Mouse (Mus musculus) adrenal gland (tissue): ENCODE data around the gene Moap1.

ENCODE experiments used
- intact Hi-C: fragments of 180-260 bp; cut with DNase I; formaldehyde crosslinking; loops from one replicate; pipeline ENCODE4 v1.15.1; 2025

Moap1 gene

DNA sequence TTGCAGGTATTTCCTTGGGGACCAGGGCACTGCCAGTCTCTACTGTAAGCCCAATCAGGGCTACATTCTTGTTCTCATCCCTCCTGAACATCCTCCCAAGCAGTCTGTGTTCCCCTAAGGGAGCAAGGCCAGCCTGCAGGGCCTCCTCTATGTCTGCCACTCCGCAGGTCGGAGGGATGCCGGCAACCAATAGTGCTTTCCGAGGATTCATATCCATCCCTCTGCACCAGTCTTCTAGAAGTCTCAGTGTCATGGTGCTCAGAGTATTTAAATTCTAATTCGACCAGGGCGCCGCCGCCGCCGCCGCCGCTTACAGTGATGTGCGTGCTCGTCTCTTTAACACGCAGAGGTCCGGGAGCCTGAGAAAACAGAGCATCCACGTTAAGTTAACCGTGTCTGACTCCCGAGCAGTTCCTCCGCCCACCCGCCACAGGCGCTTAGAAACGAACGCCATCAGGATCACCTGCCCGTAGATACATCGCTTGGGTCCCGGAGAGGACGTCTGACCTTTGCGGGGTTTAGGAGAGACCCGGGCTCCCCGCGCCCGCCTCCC, 349 bp downstream of the Moap1 start:
- intact Hi-C loops = loop anchor here (10.0 kb wide), 1 partner anchor 322 kb away; no protein-coding TSS in a partner anchor

DNA sequence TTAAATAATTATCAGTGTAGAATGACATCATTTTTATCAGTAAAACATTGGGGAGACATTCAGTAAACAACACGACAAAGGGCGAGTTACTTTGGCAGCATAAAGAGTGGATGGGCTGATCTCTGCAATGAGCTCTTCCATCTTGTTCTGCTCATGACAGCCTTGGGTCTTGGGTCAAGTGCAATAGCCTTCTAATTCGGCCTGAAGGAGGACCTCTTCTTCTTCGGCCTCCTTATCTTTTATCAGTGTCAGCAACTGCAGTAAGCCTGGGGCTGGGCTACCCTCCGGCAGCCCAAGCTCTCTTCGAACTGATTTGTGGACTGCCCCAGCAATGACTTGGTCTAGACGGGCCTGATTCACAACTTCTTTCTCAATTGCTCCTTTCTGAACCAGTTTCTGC, 1.4 kb downstream of the Moap1 start:
- intact Hi-C loops = loop anchor here (10.0 kb wide), 1 partner anchor 323 kb away; no protein-coding TSS in a partner anchor

DNA sequence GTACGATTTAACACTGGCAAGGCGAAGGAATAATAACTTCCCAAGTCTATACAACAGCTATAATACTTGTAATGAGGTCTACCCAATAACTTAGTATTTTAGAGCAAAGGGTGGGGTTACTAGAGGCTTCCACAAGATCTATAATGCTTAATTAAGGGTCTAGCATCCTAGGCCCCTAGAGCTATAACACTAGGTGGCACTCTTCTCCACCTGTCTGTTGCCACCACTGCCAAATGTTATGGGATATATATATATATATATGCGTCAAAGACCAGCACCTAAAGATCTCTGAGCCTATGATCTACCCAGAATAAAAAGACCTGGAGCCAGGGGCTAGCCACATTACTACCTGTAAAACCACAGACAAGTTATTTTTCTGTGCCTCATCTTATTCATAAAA, 3.2 kb downstream of the Moap1 start:
- intact Hi-C loops = loop anchor here (2.0 to 10.0 kb wide), 2 partner anchors 17 to 325 kb away; partner anchors contain the start of genes Gm28051, Gon7 and Ubr7

DNA sequence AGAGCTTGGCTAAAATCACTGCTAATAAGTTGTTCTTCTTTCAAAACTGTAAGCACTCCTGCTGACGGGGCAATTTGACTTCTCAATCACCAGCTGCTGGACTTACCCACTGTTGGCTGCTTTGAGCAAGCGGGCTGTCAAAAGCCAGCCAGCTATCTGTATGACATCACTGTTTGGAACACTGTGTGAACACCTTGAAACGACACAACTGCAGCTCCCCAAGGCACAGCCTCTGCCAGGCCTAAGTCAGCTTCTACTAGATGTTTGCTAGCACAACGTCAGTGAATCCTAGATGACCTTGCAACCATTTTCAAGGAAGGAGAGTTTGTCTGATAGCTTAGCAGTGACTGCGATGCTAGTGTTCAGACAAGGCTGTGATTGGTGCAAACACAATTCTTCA, 4.4 kb downstream of the Moap1 start:
- intact Hi-C loops = no loop called here

DNA sequence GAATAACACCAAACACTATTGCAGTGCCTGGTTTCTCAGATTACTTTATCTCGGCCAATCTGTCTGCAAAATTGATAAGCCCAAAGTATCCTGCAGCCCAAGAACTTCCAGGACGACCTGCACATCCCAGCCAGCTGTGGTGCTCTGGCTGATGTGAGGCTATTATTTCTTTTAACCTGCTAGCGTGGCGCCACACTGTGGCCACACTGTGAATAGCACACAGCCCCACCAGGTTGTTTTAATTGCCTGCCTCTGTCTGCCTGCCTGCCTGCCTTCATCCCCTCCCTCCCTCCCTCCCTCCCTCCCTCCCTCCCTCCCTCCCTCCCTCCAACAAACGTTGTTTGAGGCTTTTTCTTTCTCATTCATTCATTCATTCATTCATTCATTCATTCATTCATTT, 10.1 kb downstream of the Moap1 start:
- intact Hi-C loops = no loop called here

DNA sequence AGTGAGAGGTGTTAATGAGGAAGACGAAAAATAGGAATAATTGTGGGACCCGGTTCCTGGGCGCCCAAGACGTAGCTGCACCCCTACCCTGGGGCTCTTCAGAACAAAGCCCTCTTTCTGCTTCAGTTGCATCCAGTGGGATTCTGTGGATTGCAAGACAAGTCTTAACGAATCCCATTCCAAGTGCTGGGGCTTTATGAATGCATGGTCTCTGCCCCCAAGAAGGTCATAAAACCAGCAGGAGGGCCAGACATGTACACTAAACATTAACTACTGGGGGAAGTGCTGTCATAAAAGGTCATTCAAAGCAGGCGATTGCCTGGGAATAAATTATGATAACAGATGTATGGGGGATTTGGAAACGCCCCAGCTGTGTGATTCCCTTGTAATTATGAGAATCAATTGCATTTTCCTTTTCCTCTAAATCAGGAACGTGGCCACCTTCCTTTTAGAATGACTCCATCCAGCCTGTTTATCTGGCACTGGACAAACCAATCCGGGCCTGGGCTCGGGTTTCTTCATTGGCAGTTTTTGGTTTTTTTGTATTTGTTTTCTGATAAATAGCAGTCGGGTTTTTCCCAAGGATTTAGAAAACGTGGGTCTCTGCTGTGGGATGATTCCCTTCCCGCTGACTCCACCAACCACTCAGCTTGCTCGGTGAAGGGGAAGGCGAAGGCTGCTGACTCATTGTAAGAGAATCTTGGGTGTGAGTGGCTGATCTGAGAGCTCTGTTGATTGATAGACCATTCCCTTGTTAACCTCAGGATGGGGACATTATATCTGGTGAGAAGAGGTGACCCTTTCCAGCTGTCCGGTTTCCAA, 12.5 kb downstream of the Moap1 start:
- intact Hi-C loops = no loop called here

DNA sequence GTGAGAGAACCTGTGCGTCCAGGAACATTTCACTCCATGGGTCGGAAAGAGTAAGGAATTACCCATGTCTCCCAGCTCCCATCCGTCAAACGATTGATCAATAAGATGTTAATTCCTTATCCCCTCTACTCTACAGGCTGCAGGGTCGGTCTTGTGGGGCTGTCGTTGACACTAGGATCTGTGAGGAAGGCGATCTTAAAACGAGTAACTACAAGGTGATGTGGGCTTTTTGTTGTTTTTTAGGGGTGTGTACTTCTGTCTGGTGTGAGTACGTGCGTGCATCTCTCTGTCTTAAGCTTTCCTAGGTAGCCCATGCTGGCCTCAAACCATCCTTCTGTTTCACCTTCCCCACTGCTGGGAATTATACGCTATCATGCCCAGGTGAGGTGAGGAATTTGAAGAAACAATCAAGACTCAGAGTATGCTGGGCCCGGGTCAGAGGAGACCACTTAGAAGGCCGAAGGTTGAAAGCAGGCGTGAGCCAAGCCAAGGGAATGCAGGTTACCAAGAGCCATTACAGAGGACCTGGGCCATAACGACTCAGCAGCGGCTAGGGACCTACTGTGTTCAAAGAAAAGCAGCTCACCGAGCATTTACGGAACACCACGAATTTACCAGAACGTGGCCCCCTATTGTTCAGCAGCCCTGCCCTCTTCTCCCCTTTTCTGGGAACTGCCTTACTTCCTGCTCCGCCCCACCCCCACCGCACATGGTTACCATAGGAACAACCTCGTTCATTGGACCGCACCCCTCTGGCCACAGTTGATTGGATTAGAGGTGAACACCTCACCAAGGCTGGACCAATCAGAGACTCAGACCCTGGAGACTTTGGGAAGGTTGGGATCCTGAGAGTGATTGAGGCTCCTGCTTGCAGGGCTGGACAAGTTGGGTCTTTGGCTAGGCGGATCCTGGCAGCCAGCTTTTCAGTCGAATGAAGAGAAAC, 13.3 kb downstream of the Moap1 start:
- intact Hi-C loops = no loop called here

DNA sequence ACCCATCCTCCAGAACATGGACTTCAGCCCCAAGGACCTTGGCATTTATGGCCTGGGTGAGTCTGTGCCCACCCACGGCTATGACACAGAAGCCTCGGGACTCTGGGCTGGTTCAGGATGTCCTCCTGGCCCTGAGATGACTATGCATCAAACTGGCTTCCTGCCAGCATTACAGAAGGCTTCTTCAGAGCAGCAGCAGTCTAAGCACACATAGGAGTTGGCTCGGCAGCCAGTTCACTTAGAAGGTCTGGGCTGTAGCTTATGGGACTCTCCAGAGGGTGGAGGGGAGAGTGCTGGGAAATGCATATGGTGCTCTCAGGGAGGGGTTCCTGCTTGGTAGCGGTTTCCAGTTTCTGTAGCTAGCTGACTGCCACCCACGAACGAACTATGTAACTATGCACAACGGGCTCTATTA, 17.7 kb downstream of the Moap1 start:
- intact Hi-C loops = no loop called here

DNA sequence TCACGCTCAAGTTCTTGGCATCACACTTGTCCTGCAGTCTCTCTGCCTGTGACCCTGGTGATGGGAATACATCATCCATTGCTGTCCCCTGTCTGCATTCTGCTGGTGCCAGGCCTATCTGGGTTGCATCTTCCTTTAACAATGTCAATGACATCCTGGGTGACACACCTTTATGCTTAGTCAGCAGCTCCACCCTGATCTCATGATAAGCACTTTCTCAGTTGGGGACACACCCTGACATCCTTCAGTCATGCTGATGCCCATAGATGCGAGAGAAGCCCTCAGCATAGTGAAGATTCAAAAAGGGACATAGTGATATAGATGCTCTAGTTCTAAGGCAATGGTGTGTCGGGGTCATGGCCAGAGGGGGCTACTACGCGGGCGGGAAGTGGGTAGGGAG, 18.3 kb downstream of the Moap1 start:
- intact Hi-C loops = no loop called here

DNA sequence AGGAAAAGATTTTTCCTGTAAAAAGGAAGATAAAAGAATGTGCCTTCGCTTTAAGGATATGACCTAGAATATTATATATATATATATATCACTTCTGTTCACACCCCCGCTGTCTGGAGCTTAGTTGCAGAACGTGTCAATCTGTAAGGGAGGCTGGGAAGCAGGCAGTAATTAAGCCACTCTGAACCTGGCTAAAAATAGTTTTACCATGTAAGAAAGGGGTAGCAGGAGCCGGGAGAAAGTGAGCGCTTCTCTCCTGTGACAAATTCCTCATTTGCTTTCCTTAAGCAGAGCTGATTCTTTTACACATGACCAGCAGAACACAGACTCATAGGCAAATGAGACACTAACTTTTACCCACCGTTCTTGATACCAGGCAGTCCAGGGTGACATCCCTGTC, 19.6 kb downstream of the Moap1 start:
- intact Hi-C loops = no loop called here

DNA sequence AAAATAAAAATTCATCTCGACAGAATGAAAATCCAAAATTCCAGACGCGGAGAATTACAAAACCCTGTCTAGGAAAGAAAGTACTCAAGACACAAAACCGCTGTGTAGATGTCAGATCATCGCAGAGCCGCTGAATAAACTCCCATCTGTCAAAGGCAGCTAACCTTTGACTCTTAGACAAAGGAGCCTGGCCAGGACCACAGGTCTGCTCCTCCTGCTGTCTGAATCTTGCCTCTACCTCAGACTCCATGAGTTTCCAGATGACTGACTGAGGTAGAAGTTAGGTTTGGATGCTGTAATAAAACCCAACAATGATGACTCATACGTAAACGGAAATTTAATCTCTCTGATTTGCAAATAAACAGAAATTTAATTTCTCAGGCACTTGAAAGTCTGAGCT, 20.5 kb downstream of the Moap1 start:
- intact Hi-C loops = no loop called here

DNA sequence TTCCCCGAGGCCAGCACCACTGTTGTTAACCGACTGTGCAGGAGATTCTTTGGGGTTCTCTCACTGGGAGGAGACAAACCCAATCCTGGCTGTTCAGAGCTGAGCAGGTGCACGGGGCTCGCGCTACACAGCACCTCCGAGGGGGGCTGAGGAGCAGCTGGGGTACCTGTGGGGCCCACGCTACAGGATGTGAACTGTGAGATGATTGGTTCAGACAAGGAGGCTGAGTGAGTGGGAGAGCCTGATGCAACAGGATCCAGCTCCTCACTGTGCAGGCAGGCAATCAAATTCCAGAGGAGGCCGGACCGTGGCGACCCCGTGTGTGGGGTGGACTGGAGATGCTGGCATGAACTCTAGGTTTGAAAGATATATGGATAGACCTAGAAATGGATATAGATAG, 21.0 kb downstream of the Moap1 start:
- intact Hi-C loops = no loop called here

DNA sequence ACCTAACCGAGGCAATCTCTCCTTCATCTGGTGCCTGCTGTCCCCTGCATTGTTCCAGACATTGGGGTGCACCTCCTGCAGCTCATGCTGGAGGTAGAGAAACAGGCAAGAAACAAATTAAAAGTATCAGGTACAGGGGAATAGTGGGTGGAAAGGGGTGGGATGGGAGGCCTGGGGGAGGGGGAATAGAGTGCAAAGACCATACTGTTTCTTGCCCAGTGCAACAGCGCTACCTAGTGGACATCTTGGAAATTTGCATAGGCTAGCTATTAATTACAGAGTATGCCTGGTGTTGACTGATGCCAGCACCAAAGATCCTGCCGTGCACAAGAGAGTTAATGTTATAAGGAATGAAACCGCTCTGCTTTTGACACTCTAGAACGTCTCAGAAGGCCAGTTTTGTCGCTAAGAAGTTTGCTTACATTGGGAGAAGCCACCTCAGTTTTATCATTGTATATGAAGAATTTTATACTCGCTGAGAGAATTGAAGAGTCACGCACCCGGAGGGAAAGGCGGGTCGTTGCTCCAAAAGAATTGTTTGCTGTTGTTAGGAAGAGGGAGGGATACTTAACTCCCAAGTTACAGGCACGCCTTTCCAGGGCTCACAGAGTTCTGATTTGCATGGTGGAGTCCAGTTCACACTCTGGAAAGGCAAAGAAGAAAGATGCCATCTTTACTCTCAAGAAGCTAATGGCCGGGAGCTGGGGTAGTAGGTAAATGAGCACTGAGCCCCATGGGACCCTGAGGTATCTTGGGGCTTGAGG, 23.7 kb downstream of the Moap1 start:
- intact Hi-C loops = loop anchor here (2.0 kb wide), 1 partner anchor 141 kb away; no protein-coding TSS in a partner anchor

DNA sequence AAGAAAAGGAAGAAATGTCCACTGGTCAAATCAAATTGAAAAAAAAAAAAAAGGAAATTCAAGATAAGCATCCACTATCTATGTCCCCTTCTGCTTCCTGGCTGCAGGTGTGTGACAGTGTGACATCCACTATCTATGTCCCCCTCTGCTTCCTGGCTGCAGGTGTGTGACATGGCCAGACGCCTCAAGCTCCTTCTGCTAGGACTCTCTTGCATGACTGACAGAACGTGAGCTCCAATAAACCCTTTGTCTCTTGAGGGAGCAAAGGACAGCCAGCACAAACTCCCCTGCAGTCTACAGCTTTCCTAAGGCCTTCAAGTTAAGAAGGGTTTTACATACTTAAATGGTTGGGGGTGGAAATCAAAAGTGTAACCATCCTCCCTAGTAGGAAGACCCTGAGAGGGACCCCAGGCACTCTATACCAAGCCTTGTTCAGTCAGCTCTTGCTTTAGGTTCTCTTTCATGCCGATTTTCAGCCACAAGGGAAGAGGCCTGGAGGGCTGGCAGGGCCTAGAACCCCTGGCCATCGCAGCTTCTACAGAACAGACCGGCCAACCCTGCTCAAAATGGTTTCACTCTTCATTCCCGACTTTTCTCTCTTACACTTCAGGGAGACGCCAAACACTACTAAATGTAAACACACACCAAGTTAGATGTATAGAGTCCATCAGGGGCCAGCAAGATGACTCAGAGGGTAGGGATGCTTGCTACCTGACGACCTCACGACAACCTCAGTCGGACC, 28.6 kb downstream of the Moap1 start:
- intact Hi-C loops = loop anchor here (5.0 kb wide), 1 partner anchor 193 kb away; no protein-coding TSS in a partner anchor

DNA sequence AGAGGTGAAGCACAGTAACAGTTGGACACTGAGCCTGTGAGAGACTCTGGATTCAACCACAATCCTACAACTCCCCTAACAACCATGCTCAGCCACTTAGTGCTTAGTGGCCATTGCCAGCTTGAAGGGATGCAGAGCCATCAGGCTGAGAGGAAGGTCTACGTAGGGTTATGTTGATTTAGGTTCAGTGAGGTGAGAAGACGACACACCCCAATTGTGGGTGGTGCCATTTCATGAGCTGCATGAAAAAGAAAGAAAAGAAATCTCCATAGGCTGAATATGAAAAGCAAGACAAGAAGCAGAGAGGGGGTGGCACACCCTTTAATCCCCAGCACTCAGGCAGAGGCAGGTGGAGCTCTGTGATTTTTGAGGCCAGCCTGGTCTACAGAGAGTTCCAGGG, 29.3 kb downstream of the Moap1 start:
- intact Hi-C loops = loop anchor here (5.0 kb wide), 1 partner anchor 192 kb away; no protein-coding TSS in a partner anchor

DNA sequence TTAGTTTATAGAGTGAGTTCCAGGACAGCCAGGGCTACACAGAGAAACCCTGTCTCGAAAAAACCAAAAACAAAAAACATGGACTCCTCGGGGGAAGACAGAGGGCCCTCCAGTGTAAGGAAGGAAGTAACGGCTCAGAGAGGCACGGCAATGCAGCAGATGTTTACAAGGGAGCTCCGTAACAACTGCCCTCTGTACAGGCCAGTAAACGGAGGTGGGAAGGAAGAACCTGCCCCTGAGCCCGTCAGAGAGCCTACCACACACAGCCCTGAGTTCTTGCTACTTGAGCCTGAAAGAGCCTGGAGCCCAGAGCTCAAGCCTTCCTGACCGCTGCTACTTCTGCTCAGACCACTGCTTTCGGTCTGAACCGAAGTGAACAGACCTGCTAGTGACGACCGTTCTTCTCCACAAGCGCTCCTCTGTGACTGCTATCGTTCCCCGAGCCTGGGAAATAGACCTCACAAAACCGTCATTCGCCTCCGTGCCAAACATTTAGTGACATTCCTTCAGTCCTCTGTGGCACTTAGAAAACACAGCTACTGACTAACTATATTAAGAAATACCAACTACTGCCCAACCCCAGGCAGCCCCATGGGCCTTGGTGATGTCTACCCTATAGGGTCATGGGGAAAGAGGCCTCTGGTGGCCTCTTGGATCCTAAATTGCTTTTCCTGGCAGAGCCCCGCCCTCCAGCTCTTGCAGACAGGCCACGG, 30.2 kb downstream of the Moap1 start:
- intact Hi-C loops = loop anchor here (5.0 kb wide), 1 partner anchor 191 kb away; no protein-coding TSS in a partner anchor

DNA sequence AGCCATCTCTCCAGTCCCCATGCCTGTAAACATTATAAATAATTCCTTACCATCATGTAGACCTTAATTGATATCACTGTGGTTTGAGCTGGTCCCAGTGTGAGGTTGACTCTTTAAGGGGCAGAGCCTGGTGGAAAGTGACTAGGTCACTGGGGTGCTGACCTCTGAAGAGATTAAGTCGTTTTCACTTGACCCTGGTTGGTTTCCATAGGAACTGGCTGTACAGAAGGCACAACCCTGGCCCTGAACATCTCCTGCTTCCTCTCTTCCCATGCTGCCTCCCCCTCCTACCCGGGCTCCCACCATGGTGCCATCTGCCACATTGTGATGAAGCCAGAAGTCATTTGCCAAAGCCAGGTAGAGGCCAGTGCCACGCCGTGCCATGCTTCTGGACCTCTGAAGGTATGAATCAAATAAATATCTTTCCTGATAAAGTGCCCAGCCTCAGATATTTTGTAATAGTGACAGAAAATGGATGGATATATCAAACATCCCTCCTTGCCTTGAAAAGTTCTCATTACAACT, 32.5 kb downstream of the Moap1 start:
- intact Hi-C loops = loop anchor here (5.0 kb wide), 1 partner anchor 189 kb away; no protein-coding TSS in a partner anchor

DNA sequence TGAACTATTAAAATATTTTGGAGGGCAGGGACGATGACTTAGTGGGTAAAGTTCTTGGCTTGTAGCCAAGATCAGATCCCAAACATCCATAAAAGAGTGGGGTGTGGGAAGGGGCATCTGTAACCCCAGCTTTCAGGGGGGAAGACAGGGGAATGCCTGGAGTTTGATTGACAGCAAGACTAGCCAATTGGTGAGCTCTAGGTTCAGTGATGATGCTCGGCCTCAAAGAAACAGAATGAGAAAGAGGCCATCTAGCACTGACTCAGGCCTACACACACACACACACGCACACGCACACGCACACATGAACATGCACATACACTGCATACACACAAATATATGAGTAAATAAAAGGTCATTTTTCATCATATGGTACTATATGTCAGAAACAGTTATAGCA, 33.6 kb downstream of the Moap1 start:
- intact Hi-C loops = loop anchor here (5.0 kb wide), 1 partner anchor 188 kb away; no protein-coding TSS in a partner anchor

DNA sequence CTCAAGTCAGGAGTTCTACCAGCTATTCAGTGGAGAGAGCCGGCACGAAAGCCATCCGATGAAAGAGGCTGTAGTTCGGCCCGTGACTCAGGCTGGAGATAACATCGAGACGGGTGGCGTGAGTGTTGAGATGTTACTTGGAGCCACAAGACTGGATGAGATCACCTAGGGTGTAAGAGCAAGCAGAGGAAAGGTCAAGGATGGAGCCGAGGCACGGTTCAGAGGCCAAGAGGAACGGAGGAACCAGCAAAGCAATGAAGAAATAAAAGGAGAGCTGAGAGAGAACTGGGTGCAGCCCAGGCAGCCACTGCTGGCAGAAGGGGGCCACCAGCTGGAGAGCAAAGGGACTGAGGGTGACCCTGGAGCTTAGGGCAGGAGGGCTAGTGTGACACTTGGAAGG, 35.2 kb downstream of the Moap1 start:
- intact Hi-C loops = no loop called here
